Mouse (Mus musculus): ENCODE measurements around the gene Coro2a. TPM values are rescaled to one million over a fixed set of nuclear protein-coding genes. Genes with fewer than 3 reads are reported as not detected.
"Not testable (repeated sequence)": the region's sequence is repeated elsewhere in the genome, so short reads cannot be mapped to it uniquely, and the experiment has no call there.

Gene Coro2a
- total RNA-seq, 2 experiments from 2014 or later: 5.6 to 18.6 TPM

DNA sequence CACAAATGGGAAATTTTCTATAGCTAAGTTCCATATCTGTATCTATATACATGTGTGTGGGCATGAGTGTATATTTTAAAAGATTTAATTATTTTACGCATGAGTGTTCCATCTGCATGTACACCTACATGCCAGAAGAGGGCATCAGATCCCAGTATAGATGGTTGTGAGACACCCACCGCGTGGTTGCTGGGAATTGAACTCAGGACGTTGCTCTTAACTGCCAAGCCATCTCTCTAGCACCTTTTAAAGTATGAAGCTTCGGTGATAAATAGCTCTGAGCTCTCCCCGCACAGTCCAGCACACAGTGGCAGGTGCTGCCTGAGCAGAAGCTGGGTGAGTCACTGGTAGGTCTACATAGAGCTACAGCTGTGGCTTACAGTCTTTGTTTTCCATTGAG, 15.4 kb upstream of the Coro2a start:
- no peak for ATAC-seq (replicated peaks; ENCODE audit: low FRiP score, poor library complexity, severe bottlenecking)

DNA sequence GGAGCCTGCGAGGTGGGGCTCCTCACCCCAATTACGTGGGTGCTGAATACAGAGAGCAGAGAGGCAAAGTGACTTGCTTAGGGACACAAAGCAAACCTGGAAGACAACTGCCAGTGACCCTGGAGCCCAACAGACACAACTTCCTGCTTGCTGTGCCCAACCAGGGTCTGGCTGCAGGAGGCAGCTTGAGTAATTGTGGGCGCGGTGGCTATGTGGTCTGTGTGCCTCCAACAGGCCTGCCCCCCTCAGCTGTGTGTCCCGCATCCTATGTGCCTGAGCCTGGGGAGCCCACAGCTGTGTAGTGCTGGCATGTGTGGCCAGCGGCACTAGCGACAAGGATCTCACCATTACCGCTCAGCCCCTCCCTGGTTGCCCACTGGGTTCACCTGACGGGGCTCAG, 12.6 kb upstream of the Coro2a start:
- no peak for ATAC-seq (replicated peaks; ENCODE audit: low FRiP score, poor library complexity, severe bottlenecking)

DNA sequence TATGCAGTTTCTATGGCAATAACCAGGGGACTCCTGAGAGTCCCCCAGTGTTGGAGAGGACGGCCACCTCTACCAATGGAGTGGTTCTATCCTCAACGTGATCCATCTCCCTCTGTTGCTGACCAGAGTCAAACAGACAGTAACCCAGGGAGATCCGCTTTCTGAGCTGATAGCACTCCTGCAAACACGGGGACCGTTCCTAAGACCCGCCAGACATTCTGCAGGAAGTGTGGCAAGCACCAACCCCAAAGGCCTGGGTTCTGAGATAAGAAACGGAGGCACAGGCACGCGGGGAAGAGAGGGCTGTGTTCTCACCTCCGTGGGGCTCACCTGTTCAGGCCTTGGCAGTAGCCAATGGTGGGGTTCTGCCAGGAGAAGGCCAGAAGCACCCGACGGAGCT, 11.6 kb upstream of the Coro2a start:
- ATAC-seq (replicated peaks; ENCODE audit: low FRiP score, poor library complexity, severe bottlenecking): no peak

DNA sequence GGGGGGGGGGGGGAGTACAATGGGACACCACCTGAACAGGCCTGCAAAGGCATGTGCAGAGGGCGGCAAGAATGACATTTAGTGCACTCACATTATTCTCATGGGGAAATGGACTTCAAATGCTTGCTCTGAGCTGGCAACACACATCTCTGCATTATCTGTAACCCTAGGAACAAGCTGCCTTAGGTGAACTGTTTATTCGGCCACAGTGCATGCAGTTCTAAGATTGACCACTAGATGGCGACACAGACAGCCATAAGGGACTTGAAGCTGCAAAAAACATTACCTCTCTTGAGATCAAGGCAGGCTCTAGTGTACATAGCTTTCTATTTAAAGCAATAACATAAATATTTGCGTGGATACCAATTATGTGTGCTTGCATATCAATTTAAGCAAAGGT, 9.2 kb upstream of the Coro2a start:
- ATAC-seq (replicated peaks; ENCODE audit: low FRiP score, poor library complexity, severe bottlenecking): peak; percentile 69

DNA sequence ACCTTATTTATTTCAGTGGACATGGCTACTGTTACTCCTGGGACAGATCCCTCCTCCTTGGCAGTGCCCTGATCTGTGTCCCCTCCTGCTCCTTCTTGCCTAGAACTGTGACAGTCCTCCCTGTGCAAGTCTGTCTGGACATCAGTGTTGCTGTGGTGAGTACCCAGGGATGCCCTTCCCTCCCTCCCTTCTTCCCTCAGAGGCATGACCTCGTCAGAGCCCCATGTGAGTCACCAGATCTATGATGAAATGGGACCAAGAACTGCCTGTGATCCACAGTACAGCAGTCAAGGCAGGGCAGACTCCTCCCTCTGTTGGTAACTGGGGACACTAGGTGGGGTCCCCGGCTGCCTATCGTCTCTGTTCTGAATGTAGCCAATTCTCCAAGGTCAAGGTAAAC, 5.6 kb upstream of the Coro2a start:
- ATAC-seq (replicated peaks; ENCODE audit: low FRiP score, poor library complexity, severe bottlenecking): no peak

DNA sequence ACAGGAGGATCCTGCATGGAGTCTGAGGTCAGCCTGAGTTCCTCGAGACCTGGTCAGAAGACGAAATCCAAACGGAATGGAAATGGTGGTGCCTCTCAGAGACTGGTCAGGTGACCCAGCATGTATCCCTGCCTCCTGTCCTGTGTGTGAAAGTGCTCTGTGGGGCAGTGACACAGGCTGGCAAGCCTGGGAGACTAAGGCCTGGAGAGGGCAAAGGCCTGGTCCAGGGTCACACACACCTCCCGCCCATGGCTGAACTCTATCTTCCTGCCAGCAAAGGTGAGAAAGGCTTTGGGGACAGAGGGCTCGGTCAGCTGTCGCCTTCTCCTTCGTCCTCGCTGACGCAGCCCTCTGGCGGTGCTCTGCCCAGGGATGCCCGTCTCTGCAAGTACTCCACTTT, 3.4 kb upstream of the Coro2a start:
- no peak for ATAC-seq (replicated peaks; ENCODE audit: low FRiP score, poor library complexity, severe bottlenecking)

- no peak for ATAC-seq (replicated peaks; ENCODE audit: low FRiP score, poor library complexity, severe bottlenecking)
Measured at GRCm38 (mm10) chr4:46602704-46603103, 702 bp upstream of the Coro2a start.

DNA sequence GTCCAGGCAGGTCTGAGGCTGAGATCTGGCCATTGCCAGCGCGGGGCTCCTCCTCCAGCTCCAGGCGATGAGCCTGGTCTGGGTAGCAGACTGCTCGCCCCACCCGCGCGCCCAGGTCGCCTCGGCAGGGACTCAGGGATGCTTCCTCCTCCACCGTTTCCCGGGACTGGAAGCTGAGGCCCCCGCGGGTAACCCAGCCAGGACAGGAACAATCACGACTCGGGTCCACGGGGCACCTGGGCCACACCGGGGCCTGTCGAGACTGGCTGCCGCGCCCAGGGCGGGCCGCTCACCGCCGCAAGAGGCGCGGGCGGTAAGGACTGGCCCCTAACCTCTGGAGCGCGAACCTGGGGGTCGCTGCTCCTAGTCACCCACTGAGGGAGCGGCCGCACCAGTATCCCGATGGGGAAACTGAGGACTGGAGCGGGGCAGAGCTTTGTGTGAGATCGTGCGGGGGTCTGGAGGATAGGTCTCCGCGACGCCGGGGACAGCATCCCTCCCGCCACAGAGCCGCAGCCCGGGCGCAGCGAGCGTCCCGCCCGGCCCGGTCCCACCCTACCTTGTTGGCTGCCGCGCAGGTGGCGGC, 651 bp downstream of the Coro2a start:
- no peak for ATAC-seq (replicated peaks; ENCODE audit: low FRiP score, poor library complexity, severe bottlenecking)

DNA sequence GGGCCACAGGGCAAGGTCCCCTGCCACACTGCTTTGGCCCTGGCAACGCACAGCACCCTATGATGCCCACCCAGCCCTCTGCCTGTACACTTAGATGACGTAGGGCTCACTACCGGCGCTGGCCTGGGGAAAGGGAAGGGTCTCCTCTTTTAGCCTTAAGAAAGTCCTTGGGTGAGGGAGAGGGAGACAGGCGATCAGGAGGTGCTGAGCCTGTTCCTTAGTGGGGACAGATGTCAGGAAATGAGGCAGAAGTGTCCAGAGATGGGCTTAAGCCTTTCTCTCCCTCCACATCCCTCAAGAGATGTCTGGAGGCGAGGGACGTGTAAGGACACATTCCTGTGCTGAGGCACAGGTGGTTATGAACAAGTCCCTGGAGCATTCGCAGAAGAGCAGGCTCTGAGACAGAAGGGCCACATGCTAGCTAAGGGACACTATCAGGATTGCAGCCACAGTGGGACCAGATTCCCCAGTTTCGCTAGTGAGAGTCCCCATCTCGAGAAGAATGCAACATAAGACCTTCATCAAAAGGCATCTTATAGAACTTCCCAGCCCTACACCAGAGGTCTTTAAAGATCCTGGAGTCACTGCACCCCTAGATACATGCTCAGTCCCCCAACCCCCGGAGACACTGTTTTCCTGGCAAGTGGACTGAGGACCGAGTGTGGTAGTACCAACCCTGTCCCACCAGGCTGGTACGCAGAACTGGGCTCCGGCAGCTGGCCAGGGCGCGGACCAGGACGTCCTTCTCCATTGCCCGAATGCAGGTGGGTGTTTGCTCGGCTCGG, 1.3 kb downstream of the Coro2a start:
- no peak for ATAC-seq (replicated peaks; ENCODE audit: low FRiP score, poor library complexity, severe bottlenecking)

DNA sequence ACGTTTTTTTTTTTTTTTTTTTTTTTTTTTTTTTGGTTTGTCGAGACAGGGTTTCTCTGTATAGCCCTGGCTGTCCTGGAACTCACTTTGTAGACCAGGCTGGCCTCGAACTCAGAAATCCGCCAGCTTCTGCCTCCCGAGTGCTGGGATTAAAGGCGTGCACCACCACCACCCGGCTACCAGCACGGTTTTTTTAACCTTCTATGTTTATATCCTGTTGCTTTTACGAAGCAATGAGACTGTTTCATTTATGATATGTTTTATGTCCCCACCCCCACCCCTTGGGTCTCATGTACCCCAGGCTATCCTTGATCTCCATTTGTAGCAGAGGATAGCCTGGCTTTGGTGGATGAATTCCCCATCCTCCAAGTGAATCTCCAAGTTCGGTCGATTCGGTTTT, 2.4 kb downstream of the Coro2a start:
- ATAC-seq (replicated peaks; ENCODE audit: low FRiP score, poor library complexity, severe bottlenecking): not testable (repeated sequence)

GRCm38 (mm10) chr4:46598981-46599380, 3.0 kb downstream of the Coro2a start:
- no peak for ATAC-seq (replicated peaks; ENCODE audit: low FRiP score, poor library complexity, severe bottlenecking)

DNA sequence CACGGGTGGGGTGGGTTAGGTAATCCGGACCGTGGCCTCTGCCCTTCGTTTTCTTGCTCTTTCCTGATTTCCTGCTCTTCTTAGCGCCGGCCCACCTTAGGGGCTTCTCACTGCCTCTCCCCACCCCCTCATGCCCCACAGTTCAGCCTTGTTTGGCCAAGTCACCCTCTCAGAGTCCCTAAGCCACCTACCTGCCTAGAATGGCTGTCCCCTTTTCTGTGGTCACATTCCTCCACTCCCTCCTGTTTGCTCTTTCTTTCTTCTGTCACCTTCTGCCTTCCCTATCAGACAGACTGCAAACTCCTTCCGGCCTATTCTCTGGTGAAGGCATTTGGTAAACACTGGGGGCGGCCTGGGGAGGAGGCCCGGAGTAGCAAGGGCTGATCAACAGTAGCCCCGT, 3.9 kb downstream of the Coro2a start:
- ATAC-seq (replicated peaks; ENCODE audit: low FRiP score, poor library complexity, severe bottlenecking): no peak

DNA sequence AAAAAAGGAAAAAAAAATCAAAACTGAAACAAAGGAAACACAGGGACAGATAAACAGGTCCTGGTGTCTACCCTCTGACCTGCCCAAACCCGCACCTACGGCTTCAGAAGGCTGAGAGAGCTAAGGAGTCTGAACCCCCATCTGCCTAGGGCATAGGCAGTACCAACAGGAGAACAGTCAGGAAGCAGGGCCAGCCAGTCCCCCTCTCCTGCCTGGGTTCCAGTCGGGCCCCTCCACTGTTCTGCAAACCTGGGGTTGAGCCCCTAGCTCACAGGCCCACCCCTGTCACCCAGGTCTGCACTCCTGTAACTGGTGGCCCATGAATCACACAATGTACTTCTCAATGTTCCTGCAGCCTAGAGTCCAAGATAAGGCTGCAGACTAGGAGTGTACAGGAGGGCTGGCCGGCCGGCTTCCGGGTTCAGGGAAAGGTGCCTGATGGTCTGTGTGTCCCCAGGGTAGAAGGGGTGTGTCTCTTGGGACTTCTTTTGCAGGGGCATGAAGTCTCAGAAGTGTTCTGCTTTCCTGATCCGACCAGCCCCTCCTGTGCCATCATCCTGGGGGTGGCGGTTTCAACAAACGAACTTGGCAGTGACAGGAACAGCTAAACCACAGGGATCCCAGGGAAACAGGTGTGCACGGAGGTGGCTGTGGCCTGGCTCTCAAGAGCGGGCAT, 4.6 kb downstream of the Coro2a start:
- no peak for ATAC-seq (replicated peaks; ENCODE audit: low FRiP score, poor library complexity, severe bottlenecking)

DNA sequence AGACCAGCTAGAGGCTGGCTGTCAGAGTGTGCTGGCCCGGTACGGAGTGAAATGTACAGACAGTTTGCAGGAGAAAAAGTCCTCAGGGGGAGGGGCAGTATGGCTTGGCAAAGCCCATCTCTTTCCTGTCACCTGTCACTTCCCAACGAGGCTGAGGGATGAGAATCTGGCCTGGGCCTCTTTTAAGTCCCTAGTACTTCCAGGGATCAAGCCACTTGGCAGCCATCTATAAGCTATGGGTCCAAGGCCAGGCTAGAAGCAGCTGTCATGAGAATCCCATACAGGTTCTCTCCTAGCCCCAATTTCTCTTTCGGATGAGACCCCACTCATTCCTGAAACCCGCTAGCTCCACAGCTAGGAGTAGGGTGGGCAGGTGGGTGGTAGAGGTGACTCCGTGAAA, 5.6 kb downstream of the Coro2a start:
- no peak for ATAC-seq (replicated peaks; ENCODE audit: low FRiP score, poor library complexity, severe bottlenecking)

DNA sequence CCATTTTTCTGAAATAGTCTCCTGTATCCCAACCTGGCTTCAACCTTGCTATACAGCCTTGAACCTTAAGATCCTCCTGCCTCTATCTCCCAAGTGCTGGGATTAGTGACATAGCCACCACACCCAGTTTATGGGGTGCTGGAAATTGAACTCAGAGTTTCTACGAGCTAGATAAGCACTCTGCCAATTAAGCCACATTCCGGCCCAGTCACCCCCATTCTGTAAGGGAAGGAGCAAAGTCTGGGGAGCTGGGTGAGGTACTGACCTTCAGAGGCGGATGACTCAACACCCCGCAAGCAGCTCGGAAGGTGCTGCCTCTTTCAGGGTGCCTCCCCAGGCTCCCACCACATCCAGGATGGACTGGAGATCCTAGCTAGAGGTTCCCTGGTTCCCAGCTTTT, 7.9 kb downstream of the Coro2a start:
- no peak for ATAC-seq (replicated peaks; ENCODE audit: low FRiP score, poor library complexity, severe bottlenecking)

- no peak for ATAC-seq (replicated peaks; ENCODE audit: low FRiP score, poor library complexity, severe bottlenecking)
Measured at GRCm38 (mm10) chr4:46593472-46593871, 8.5 kb downstream of the Coro2a start.

- ATAC-seq (replicated peaks; ENCODE audit: low FRiP score, poor library complexity, severe bottlenecking): no peak
Measured at GRCm38 (mm10) chr4:46591833-46592520, 10.0 kb downstream of the Coro2a start.

- ATAC-seq (replicated peaks; ENCODE audit: low FRiP score, poor library complexity, severe bottlenecking): no peak
Measured at GRCm38 (mm10) chr4:46590810-46591209, 11.2 kb downstream of the Coro2a start.

GRCm38 (mm10) chr4:46589946-46590684, 11.9 kb downstream of the Coro2a start:
- no peak for ATAC-seq (replicated peaks; ENCODE audit: low FRiP score, poor library complexity, severe bottlenecking)

GRCm38 (mm10) chr4:46589151-46589550, 12.9 kb downstream of the Coro2a start:
- ATAC-seq (replicated peaks; ENCODE audit: low FRiP score, poor library complexity, severe bottlenecking): no peak

Data from erythroblast, adult 5-6 weeks (primary cell).